ENCODE assay signal across 8 mouse cellular contexts in the genomic region with DNA sequence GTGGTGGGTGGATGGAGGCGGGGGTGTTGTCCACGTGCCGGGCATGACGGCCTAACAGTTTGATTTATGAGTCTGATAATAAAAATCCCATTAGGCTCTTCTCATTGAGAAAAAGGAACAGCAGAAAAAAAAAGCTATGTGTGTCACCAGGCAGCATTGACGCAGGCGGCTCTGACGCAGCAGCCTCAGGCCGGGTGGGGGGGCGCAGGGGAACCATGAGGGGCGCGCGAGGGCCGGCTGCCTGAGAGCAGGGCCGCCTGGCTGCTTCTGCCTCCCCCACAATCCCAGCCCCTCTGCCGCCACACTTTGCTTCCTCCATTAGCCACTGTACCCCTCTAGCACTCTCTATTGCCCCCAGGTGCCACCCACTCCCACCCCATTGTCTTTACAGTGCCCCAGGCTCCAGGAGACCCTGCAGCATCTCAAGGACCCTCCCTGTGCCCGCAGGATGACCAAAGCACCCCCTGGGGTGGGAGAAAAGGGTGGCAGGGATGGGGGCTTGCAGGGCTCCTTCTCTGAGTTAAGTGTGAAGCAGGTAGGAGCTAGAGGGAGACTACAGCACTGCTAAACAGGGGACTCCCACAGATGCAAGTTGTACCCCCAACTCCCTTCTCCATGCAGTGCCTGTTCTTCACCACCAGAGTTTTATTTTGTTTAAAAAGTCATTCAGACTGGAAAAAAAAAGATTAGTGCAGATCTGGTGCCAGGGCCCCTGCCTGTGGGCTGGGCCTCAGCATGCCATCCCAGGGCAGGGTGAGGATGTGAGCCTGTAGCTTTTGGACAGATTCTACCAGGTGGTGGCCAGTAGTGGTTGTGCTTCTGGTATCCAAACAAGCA. TPM values are rescaled to one million over a fixed set of nuclear protein-coding genes. Genes with fewer than 3 reads are reported as not detected.
DNase-seq lines count a peak whose midpoint lies in the region; ATAC-seq lines count a peak whose summit lies in the region.

No protein-coding gene starts in this region.

- WGBS in hindbrain, embryonic 11.5 days, result under 1% methylated on average over 16 of the region's 16 CpGs
- WGBS in midbrain, embryonic 10.5 days, result under 1% methylated on average over 16 of the region's 16 CpGs

- 0 out of 2 replicates have a peak overlapping the region, but pooled peaks have one; percentile 10 for H3K4me3 ChIP-seq in hindbrain, embryonic 11.5 days (ENCODE audit: low read depth, low read length)
- H3K4me3 ChIP-seq in midbrain, embryonic 10.5 days, result peak overlapping the region; percentile 48

- H3K27ac ChIP-seq in hindbrain, embryonic 11.5 days (ENCODE audit: low read depth, low read length), result peak overlapping the region; percentile 53
- H3K27ac ChIP-seq in midbrain, embryonic 10.5 days (replicated peaks), result peak overlapping the region; percentile 89

- peak overlapping the region; percentile 42; the same call in 1 of the 2 replicates for H3K9ac ChIP-seq in hindbrain, embryonic 11.5 days (ENCODE audit: low read depth, low read length)

- H3K4me1 ChIP-seq in hindbrain, embryonic 11.5 days (replicated peaks; ENCODE audit: control insufficient read depth, insufficient read depth, low read length), result peaks cover 8% of the 10 kb centered on the region
- peaks cover 36% of the 10 kb centered on the region for H3K4me1 ChIP-seq in midbrain, embryonic 10.5 days

- no peaks in the 10 kb centered on the region for H3K9me3 ChIP-seq in hindbrain, embryonic 11.5 days (ENCODE audit: control insufficient read depth, low read length)
- no peaks in the 10 kb centered on the region for H3K9me3 ChIP-seq in midbrain, embryonic 10.5 days (replicated peaks)

- no peaks in the 10 kb centered on the region for H3K36me3 ChIP-seq in hindbrain, embryonic 11.5 days (ENCODE audit: control insufficient read depth, insufficient read depth, low read length)
- H3K36me3 ChIP-seq in midbrain, embryonic 10.5 days, result no peaks in the 10 kb centered on the region

- DNase-seq in adrenal gland, adult (ENCODE audit: inconsistent age in 2 of 2, low spot score in 1 of 2), result peak; percentile 85 to 93
- DNase-seq in cerebellum, postnatal 25 days, result peak; percentile 73 to 91
- peak; percentile 66 to 68 for DNase-seq in frontal cortex, postnatal 36 days (ENCODE audit: low spot score in 2 of 2)
- peak; percentile 94 for DNase-seq in hindbrain, embryonic 11.5 days (ENCODE audit: low spot score)
- peak; percentile 73 for DNase-seq in layer of hippocampus, adult 9-11 months
- peak; percentile 86 for DNase-seq in midbrain, embryonic 10.5 days (ENCODE audit: low spot score)
- peak; percentile 93 for DNase-seq in right cerebral cortex, postnatal 4 days

- peak; percentile 92 for ATAC-seq in hindbrain, embryonic 11.5 days (ENCODE audit: low FRiP score)
- no peak for ATAC-seq in activated CD4-positive, CD25-positive, alpha-beta regulatory T cell, adult 4 months

- H3K4me2 ChIP-seq in hindbrain, embryonic 11.5 days (replicated peaks; ENCODE audit: low read depth, low read length), result peak overlapping the region; percentile 32

- H3K27me3 ChIP-seq in hindbrain, embryonic 11.5 days (ENCODE audit: control insufficient read depth, insufficient read depth, low read length), result peaks cover 11% of the 10 kb centered on the region
- H3K27me3 ChIP-seq in midbrain, embryonic 10.5 days (ENCODE audit: low read depth, poor library complexity, severe bottlenecking), result peaks cover 13% of the 10 kb centered on the region

RNA-seq across cellular contexts. Expression of gene Pde10a, which starts 16.6 kb away (rescaled TPM):
- polyA plus RNA-seq in hindbrain, embryonic 11.5 days (2014; fragmentation: Nextera tagmentation; extraction: Ambion mirVana), result 5.7 and 7.6 TPM in 2 replicates
- polyA plus RNA-seq in midbrain, embryonic 10.5 days (2016; fragmentation: Nextera tagmentation; extraction: Ambion mirVana), result 4.3 and 5.3 TPM in 2 replicates
- not detected for polyA plus RNA-seq in activated CD4-positive, CD25-positive, alpha-beta regulatory T cell, adult 4 months (2017; shearing (Covaris generic))

RNA-seq across cellular contexts. Expression of gene Gm17087, which starts 58.2 kb away (rescaled TPM):
- polyA plus RNA-seq in hindbrain, embryonic 11.5 days (2014; fragmentation: Nextera tagmentation; extraction: Ambion mirVana), result not detected in 2 replicates
- polyA plus RNA-seq in midbrain, embryonic 10.5 days (2016; fragmentation: Nextera tagmentation; extraction: Ambion mirVana), result not detected in 2 replicates
- 1 to 10 TPM in 1 of 2 experiments, not detected in 1; 4.2 TPM for polyA plus RNA-seq in activated CD4-positive, CD25-positive, alpha-beta regulatory T cell, adult 4 months (2017; shearing (Covaris generic))
